Mouse (Mus musculus): ENCODE data around the gene Vegfc. TPM values are rescaled to one million over a fixed set of nuclear protein-coding genes. Genes with fewer than 3 reads are reported as not detected.
A peak's percentile ranks its signal among the peaks of the same experiment; 100 is the strongest.

Gene Vegfc
- total RNA-seq, 2 experiments from 2014 or later: not detected

DNA sequence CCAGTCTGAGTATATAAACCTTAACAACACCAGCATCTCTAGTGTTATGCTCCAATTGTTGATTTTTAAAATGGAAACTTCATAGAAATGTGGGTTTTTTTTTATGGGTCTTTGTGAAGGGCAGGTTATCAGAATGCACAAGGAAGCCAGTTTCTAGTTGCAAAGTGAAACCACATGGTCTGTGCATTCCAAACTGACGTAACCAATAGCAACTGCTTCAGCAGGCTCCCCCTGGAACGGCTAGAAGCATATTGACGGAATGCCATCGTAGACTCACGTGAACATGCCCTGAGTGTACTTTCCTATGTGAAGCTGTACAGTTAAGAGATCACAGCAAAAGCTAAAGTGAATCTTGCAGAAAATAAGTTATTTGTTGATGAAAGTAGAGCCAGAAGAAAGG is 86.1 kb downstream of the Vegfc start:
- peak; percentile 80 for ATAC-seq (replicated peaks; ENCODE audit: poor library complexity, severe bottlenecking)

DNA sequence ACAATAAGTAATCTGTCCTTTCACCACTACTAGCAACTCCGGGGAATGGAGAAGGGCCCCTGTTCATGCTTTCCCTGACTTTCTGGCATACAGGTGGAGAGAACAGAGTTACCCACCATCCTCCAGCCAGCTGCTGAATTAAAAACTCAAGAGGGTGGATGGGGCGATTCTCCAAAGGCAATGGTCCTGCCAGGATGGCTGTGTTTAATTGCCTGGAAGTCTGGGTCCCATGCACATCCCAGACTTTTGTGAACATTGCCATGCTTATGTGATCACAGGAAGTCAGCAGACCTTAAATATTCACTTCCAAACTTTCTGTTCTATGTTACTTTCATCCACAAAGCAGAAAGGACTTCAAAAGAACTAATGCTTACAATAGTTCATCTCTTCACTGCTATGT is 107.9 kb downstream of the Vegfc start:
- no peak for ATAC-seq (replicated peaks; ENCODE audit: poor library complexity, severe bottlenecking)

DNA sequence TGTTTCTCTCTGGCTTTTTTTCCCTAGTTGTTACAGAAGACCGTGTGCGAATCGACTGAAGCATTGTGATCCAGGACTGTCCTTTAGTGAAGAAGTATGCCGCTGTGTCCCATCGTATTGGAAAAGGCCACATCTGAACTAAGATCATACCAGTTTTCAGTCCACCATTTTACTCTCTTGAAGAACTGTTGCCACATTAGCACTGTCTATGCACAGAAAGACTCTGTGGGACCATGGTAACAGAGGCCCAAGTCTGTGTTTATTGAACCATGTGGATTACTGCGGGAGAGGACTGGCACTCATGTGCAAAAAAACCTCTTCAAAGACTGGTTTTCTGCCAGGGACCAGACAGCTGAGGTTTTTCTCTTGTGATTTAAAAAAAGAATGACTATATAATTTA is 108.5 kb downstream of the Vegfc start:
- ATAC-seq (replicated peaks; ENCODE audit: poor library complexity, severe bottlenecking): no peak

DNA sequence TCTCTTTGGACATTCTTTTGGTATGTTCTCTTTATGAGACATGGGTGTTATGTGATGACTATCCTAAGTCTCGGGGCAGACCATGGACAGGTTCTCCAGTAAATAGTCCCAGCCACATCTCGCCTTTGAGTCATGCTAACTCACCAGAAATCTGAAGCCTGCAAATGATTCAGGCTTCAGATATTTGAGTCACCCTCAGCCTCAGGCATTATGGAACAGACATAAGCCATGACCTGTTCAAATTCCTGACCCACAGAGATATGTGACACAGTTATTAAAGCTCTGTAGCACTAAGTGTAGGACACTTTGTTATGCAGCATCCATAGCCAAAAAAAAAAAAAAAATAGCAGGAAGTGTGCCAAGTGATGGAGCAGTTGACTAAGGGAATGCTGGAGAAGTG is 138.8 kb downstream of the Vegfc start:
- ATAC-seq (replicated peaks; ENCODE audit: poor library complexity, severe bottlenecking): no peak

DNA sequence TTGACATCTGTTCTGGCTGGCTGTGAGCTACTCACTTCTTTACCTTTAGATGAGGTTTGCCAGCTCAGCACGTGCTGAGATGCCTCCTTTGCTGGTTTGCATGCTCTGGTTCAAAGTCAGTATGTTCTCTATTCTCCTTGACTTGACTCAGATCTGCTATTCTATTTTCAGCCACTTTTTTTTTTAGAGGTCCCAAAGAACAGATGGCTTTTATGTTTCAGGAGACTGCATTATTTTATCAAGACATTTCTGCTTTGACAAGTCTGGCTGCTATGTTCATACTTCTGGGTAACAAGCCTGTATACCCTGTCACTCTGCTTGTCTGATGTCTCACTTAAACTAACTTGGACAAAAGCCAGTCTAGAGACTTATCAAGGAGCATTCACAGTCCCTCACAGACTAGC is 151.4 kb downstream of the Vegfc start:
- ATAC-seq (replicated peaks; ENCODE audit: poor library complexity, severe bottlenecking): no peak

DNA sequence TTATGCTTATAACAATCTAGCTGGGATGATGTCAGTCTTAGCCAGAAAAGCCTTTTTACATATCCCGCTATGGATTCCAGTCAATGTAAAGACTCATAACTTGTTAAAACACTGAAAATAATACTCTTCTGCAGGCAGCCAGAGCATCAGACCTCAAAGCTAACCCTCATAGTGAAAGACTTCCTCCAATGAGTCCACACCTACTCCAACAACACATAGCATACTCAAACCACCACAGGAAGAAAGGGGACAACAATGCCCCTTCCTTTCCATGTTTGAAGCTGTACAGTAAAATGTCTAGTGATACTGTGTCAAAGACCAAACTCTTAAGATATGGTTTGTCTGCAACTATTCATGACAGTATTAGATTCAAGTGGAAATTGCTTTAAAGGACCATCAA is 153.2 kb downstream of the Vegfc start:
- ATAC-seq (replicated peaks; ENCODE audit: poor library complexity, severe bottlenecking): no peak

DNA sequence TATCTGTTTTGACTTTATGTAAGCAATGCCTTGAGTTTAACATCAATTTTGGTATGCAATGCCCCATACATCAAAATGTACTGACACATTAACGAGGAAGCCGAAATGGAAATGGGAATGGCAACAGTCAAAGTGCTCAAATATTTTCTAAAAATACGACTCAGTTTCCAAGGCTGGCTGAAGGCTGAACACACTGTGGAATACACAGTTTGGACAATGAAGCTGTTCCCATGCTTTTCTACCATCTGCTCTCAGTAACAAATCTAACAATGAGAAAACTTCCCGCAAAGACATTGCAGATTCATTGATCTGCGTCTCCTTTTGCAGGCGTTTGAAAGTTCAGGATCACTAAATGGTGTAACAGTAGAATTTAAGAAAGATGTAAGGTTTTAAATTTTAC is 155.9 kb downstream of the Vegfc start:
- no peak for ATAC-seq (replicated peaks; ENCODE audit: poor library complexity, severe bottlenecking)
